Mouse (Mus musculus) olfactory bulb, adult 2 months (tissue): Measurements from ENCODE around the gene Atp23.

Experiments
- CTCF ChIP-seq: fragments of 200-500 bp; IDR thresholded peaks from 2 replicates; pipeline ENCODE4 v1.5.1; 2012; ENCODE audit warnings: low read depth, mild to moderate bottlenecking, low read length, moderate library complexity; ENCODE audit not compliant: insufficient read depth
- POLR2A ChIP-seq: fragments of 200-500 bp; IDR thresholded peaks from 2 replicates; pipeline ENCODE4 v1.6.1; 2012; ENCODE audit warnings: mild to moderate bottlenecking, low read depth, low read length, moderate library complexity; ENCODE audit not compliant: insufficient read depth

GRCm38 (mm10) chr10:126940949-126941348 lies 39.8 kb upstream of the Atp23 start:
- TF ChIP-seq CTCF (no peak), POLR2A (no peak)
